Mouse (Mus musculus): ENCODE data around the gene Mpc1.

- TF ChIP-seq POLR2A (IDR thresholded peaks at IDR 0.05; ENCODE audit: low read depth, low read length): no peak
- TF ChIP-seq PAX5 (IDR thresholded peaks at IDR 0.05; ENCODE audit: low read length): no peak
- TF ChIP-seq MEF2A (IDR thresholded peaks at IDR 0.05; ENCODE audit: borderline replicate concordance, low read depth, low read length): no peak
These were observed 15.0 kb downstream of the Mpc1 start for GRCm38 (mm10) chr17:8297746-8298145.

Data from CH12.LX (cell line).